Mouse (Mus musculus) CH12.LX (cell line): ENCODE results near the gene Sbf2. TPM values are rescaled to one million over a fixed set of nuclear protein-coding genes. Genes with fewer than 3 reads are reported as not detected.
A peak's percentile ranks its signal among the peaks of the same experiment; 100 is the strongest.

Source experiments
- DNase-seq: peaks from one replicate; pipeline ENCODE4 v3.0.0-alpha.2; 2013; ENCODE audit errors: extremely low read depth
- H3K27ac ChIP-seq: 2 replicates; pipeline ENCODE4 v1.5.1; 2012; ENCODE audit warnings: low read depth, mild to moderate bottlenecking, control low read depth, moderate library complexity; ENCODE audit not compliant: insufficient read depth
- H3K27me3 ChIP-seq: replicated peaks from 2 replicates; pipeline ENCODE3; 2012; ENCODE audit warnings: inconsistent platforms
- H3K36me3 ChIP-seq, 2 experiments: replicated peaks in 1 of 2; 2 replicates each; pipeline versions ENCODE3 to v1.6.1; 2012; ENCODE audit warnings: inconsistent platforms in 1 of 2, low read length in 1 of 2, mild to moderate bottlenecking in 1 of 2, mixed read lengths in 1 of 2, moderate library complexity in 1 of 2; ENCODE audit not compliant: control insufficient read depth in 1 of 2, insufficient read depth in 1 of 2
- H3K4me1 ChIP-seq, 2 experiments: 2 replicates each; pipeline ENCODE4 v1.6.1; 2012; ENCODE audit warnings: inconsistent platforms in 1 of 2, moderate library complexity in 1 of 2; ENCODE audit not compliant: insufficient read depth in 2 of 2, control insufficient read depth in 1 of 2
- H3K4me2 ChIP-seq: 2 replicates; pipeline ENCODE4 v1.6.1; 2012; ENCODE audit warnings: low read depth, mild to moderate bottlenecking, control low read depth; ENCODE audit not compliant: poor library complexity, insufficient read depth, severe bottlenecking
- H3K4me3 ChIP-seq, 3 experiments: fragments of 150-350 bp in 1 of 3; sonication (generic) in 1 of 3; replicated peaks in 1 of 3; 2 replicates each; pipeline versions ENCODE3 to v1.5.1; 2011 to 2012; ENCODE audit warnings: low read depth in 2 of 3, low read length in 2 of 3, mild to moderate bottlenecking in 2 of 3, moderate library complexity in 2 of 3, control low read depth in 1 of 3, improper control_type of control experiment in 1 of 3, inconsistent platforms in 1 of 3, mixed read lengths in 1 of 3; ENCODE audit not compliant: poor library complexity in 1 of 3
- H3K79me2 ChIP-seq: replicated peaks from 2 replicates; pipeline ENCODE4 v1.6.1; 2012; ENCODE audit warnings: mild to moderate bottlenecking, moderate library complexity; ENCODE audit not compliant: control insufficient read depth, poor library complexity, insufficient read depth, severe bottlenecking; ENCODE audit errors: extremely low read depth
- H3K9ac ChIP-seq: 2 replicates; pipeline ENCODE4 v1.6.1; 2012; ENCODE audit warnings: low read depth, mild to moderate bottlenecking, control low read depth, moderate library complexity; ENCODE audit not compliant: insufficient read depth
- H3K9me3 ChIP-seq: replicated peaks from 2 replicates; pipeline ENCODE3; 2012; ENCODE audit warnings: low read length, inconsistent platforms, mixed read lengths
- BHLHE40 ChIP-seq: IDR thresholded peaks from 2 replicates; pipeline ENCODE4 v1.6.1; 2011; ENCODE audit warnings: mild to moderate bottlenecking, low read depth, low read length, improper control_type of control experiment
- CTCF ChIP-seq, 2 experiments: IDR thresholded peaks in 1 of 2; conservative IDR thresholded peaks in 1 of 2; 2 replicates each; pipeline ENCODE4 v1.5.1; 2011 to 2012; ENCODE audit warnings: low read depth in 2 of 2, low read length in 2 of 2, improper control_type of control experiment in 1 of 2, inconsistent platforms in 1 of 2, mild to moderate bottlenecking in 1 of 2, moderate library complexity in 1 of 2
- ELF1 ChIP-seq: IDR thresholded peaks from 2 replicates; pipeline ENCODE4 v1.6.1; 2014; ENCODE audit warnings: low read depth, mild to moderate bottlenecking, inconsistent platforms, low read length, improper control_type of control experiment
- EP300 ChIP-seq: IDR thresholded peaks from 2 replicates; pipeline ENCODE4 v1.6.1; 2011; ENCODE audit warnings: low read length, improper control_type of control experiment
- GABPA ChIP-seq: IDR thresholded peaks from 2 replicates; pipeline ENCODE4 v1.6.1; 2012; ENCODE audit warnings: low read depth, low read length, improper control_type of control experiment, inconsistent platforms; ENCODE audit not compliant: insufficient replicate concordance
- IRF4 ChIP-seq: IDR thresholded peaks from 2 replicates; pipeline ENCODE4 v1.6.1; 2014; ENCODE audit warnings: low read depth, mild to moderate bottlenecking, inconsistent platforms, low read length, improper control_type of control experiment
- JUN ChIP-seq: IDR thresholded peaks from 2 replicates; pipeline ENCODE4 v1.6.1; 2011; ENCODE audit warnings: low read depth, mild to moderate bottlenecking, low read length, improper control_type of control experiment, moderate library complexity; ENCODE audit not compliant: insufficient read depth
- JUND ChIP-seq: conservative IDR thresholded peaks from 2 replicates; pipeline ENCODE4 v1.6.1; 2011; ENCODE audit warnings: low read depth, low read length, improper control_type of control experiment
- KAT2A ChIP-seq: IDR thresholded peaks from 2 replicates; pipeline ENCODE4 v1.6.1; 2012; ENCODE audit warnings: low read length, improper control_type of control experiment, inconsistent platforms; ENCODE audit not compliant: insufficient replicate concordance
- MAX ChIP-seq: IDR thresholded peaks from 2 replicates; pipeline ENCODE4 v1.6.1; 2011; ENCODE audit warnings: low read length, improper control_type of control experiment
- MAZ ChIP-seq: IDR thresholded peaks from 2 replicates; pipeline ENCODE4 v1.6.1; 2012; ENCODE audit warnings: low read depth, mild to moderate bottlenecking, inconsistent platforms, low read length, improper control_type of control experiment, moderate library complexity
- MEF2A ChIP-seq: IDR thresholded peaks from 2 replicates; pipeline ENCODE4 v1.6.1; 2014; ENCODE audit warnings: low read depth, mild to moderate bottlenecking, inconsistent platforms, low read length, improper control_type of control experiment, borderline replicate concordance
- MXI1 ChIP-seq: IDR thresholded peaks from 2 replicates; pipeline ENCODE4 v1.6.1; 2011; ENCODE audit warnings: mild to moderate bottlenecking, low read depth, low read length, improper control_type of control experiment
- NELFE ChIP-seq: IDR thresholded peaks from 2 replicates; pipeline ENCODE4 v1.6.1; 2011; ENCODE audit warnings: low read depth, low read length, improper control_type of control experiment
- NRF1 ChIP-seq: IDR thresholded peaks from 2 replicates; pipeline ENCODE4 v1.6.1; 2014; ENCODE audit warnings: low read depth, mild to moderate bottlenecking, inconsistent platforms, low read length, improper control_type of control experiment, moderate library complexity
- PAX5 ChIP-seq: IDR thresholded peaks from 2 replicates; pipeline ENCODE4 v1.6.1; 2012; ENCODE audit warnings: low read length, inconsistent platforms, mixed read lengths
- POLR2A ChIP-seq: IDR thresholded peaks from 2 replicates; pipeline ENCODE4 v1.6.1; 2011; ENCODE audit warnings: low read depth, mild to moderate bottlenecking, improper control_type of control experiment, low read length
- POLR2AphosphoS2 ChIP-seq: IDR thresholded peaks from 2 replicates; pipeline ENCODE4 v1.6.1; 2011; ENCODE audit warnings: low read depth, low read length, improper control_type of control experiment
- RCOR1 ChIP-seq: conservative IDR thresholded peaks from 2 replicates; pipeline ENCODE4 v1.6.1; 2012; ENCODE audit warnings: low read depth, mild to moderate bottlenecking, inconsistent platforms, low read length, improper control_type of control experiment
- SIN3A ChIP-seq: IDR thresholded peaks from 2 replicates; pipeline ENCODE4 v1.6.1; 2012; ENCODE audit warnings: low read length, improper control_type of control experiment, inconsistent platforms
- SMC3 ChIP-seq: IDR thresholded peaks from 2 replicates; pipeline ENCODE4 v1.6.1; 2011; ENCODE audit warnings: low read depth, low read length, improper control_type of control experiment
- TBP ChIP-seq: conservative IDR thresholded peaks from 2 replicates; pipeline ENCODE4 v1.6.1; 2011; ENCODE audit warnings: low read depth, low read length, improper control_type of control experiment
- TCF12 ChIP-seq: IDR thresholded peaks from 2 replicates; pipeline ENCODE4 v1.6.1; 2014; ENCODE audit warnings: low read depth, mild to moderate bottlenecking, inconsistent platforms, low read length, improper control_type of control experiment
- UBTF ChIP-seq: IDR thresholded peaks from 2 replicates; pipeline ENCODE4 v1.6.1; 2012; ENCODE audit warnings: low read depth, mild to moderate bottlenecking, inconsistent platforms, low read length, improper control_type of control experiment, moderate library complexity
- USF1 ChIP-seq: IDR thresholded peaks from 2 replicates; pipeline ENCODE4 v1.6.1; 2014; ENCODE audit warnings: low read depth, mild to moderate bottlenecking, inconsistent platforms, low read length, improper control_type of control experiment
- ZMIZ1 ChIP-seq: IDR thresholded peaks from 2 replicates; pipeline ENCODE4 v1.6.1; 2012; ENCODE audit warnings: low read depth, mild to moderate bottlenecking, inconsistent platforms, low read length, improper control_type of control experiment
- ZNF384 ChIP-seq: IDR thresholded peaks from 2 replicates; pipeline ENCODE4 v1.6.1; 2012; ENCODE audit warnings: low read depth, low read length, improper control_type of control experiment, inconsistent platforms
- dilution Hi-C: fragments of 300-500 bp; cut with MboI; formaldehyde crosslinking; loops from 2 replicates; pipeline ENCODE4 v1.14.3; 2020; ENCODE audit warnings: low sequenced_read_pairs; ENCODE audit not compliant: extremely low pct_unique_long_range_greater_than_20kb, extremely low pct_ligation_motif_present
- in situ Hi-C: fragments of 300-500 bp; cut with MboI; formaldehyde crosslinking; loops from 3 replicates; pipeline ENCODE4 v1.14.3; 2019; ENCODE audit warnings: low sequenced_read_pairs, low pct_ligation_motif_present, low pct_unique_long_range_greater_than_20kb, mixed read lengths
- polyA plus RNA-seq: library from polyadenylated mRNA; unstranded; fragments of >175 nt; gene quantifications from 2 replicates; pipeline ENCODE4 v1.2.1, GENCODE M21; 2012; ENCODE audit warnings: low read depth; ENCODE audit not compliant: insufficient read length
- total RNA-seq, 2 experiments: library from RNA; depleted of rRNA; stranded (reverse); fragments of 300-350 nt in 1 of 2; fragments of >200 nt in 1 of 2; gene quantifications; 2 replicates each; pipeline ENCODE4 v1.2.3; 2012 to 2014

The Sbf2 gene
- total and polyA plus RNA-seq, 3 experiments = 9.5 to 21.5 (median 11.4) TPM

- H3K4me3 ChIP-seq = no peak overlapping the region
- TF ChIP-seq PAX5 = no peak
- TF ChIP-seq MEF2A = peak; percentile 69
- TF ChIP-seq POLR2AphosphoS2 = no peak
- no peak for TF ChIP-seq NELFE
- no peak for TF ChIP-seq KAT2A
- TF ChIP-seq MAZ = no peak
- TF ChIP-seq BHLHE40 = peak; percentile 63
- no peak for TF ChIP-seq JUN
- no peak for TF ChIP-seq GABPA
- no peak for TF ChIP-seq ZMIZ1
- no peak for TF ChIP-seq TCF12
- TF ChIP-seq UBTF = no peak
- no peak for TF ChIP-seq NRF1
- TF ChIP-seq ELF1 = no peak
- TF ChIP-seq MAX = peak; percentile 49; the same call in 1 of the 2 replicates
- no peak for TF ChIP-seq SIN3A
- TF ChIP-seq MXI1 = no peak
- TF ChIP-seq SMC3 = no peak
- TF ChIP-seq ZNF384 = no peak
- TF ChIP-seq RCOR1 = no peak
- TF ChIP-seq CTCF (conservative IDR thresholded peaks at IDR 0.05 in 1 of 2, IDR thresholded peaks at IDR 0.05 in 1 of 2; ENCODE audit: low read depth in 2 of 2, low read length in 2 of 2) = no peak
- no peak for TF ChIP-seq IRF4
- no peak for TF ChIP-seq EP300
- TF ChIP-seq JUND = no peak
- no peak for TF ChIP-seq POLR2A
- TF ChIP-seq USF1 = no peak
- no peak for TF ChIP-seq TBP
- peaks cover 0 to 15% of the 10 kb centered on the region in 2 experiments for H3K36me3 ChIP-seq
- peaks cover 4 to 36% of the 10 kb centered on the region in 2 experiments for H3K4me1 ChIP-seq
- no peaks in the 10 kb centered on the region for H3K27me3 ChIP-seq
- peak; percentile 29 for DNase-seq
- no peaks in the 10 kb centered on the region for H3K79me2 ChIP-seq
- no peak overlapping the region for H3K4me2 ChIP-seq
- H3K9ac ChIP-seq = no peak overlapping the region
- no peaks in the 10 kb centered on the region for H3K9me3 ChIP-seq
- in situ Hi-C loops (no loop called here), dilution Hi-C loops (no loop called here)
- no peak overlapping the region for H3K27ac ChIP-seq
Observed at GRCm38 (mm10) chr7:110379335-110379914, 235.3 kb downstream of the Sbf2 start.
